Mouse (Mus musculus) adrenal gland, postnatal 10 days (tissue): ENCODE results near the gene Zfp511. TPM values are rescaled to one million over a fixed set of nuclear protein-coding genes. Genes with fewer than 3 reads are reported as not detected.
A peak's percentile ranks its signal among the peaks of the same experiment; 100 is the strongest.

ENCODE experiments used
- DNase-seq: peaks from one replicate; pipeline ENCODE4 v3.0.0; 2021; ENCODE audit warnings: mixed read lengths
- long read RNA-seq, 2 experiments: library from polyadenylated mRNA; stranded (forward); transcript quantifications; one replicate each; pipeline ENCODE4 v2.0.0; 2021
- total RNA-seq, 2 experiments: library from RNA; stranded (reverse); gene quantifications; 2 replicates each; pipeline ENCODE4 v1.2.3; 2021

Gene Zfp511
- total RNA-seq, result 10 to 100 TPM; 14.0 to 18.1 TPM
- long read RNA-seq, experiment 1, transcript Zfp511-201 (6 exons, 1,076 nt), result major isoform, 14 of 23 reads
- long read RNA-seq, experiment 1, partial matches to known transcripts, result 4 of 23 reads
- long read RNA-seq, experiment 1, other reads (novel, unspliced or antisense), result 4 of 23 reads
- long read RNA-seq, experiment 2, transcript Zfp511-201 (6 exons, 1,076 nt), result major isoform, 11 of 18 reads
- long read RNA-seq, experiment 2, partial matches to known transcripts, result 2 of 18 reads
- long read RNA-seq, experiment 2, other reads (novel, unspliced or antisense), result 2 of 18 reads

DNA sequence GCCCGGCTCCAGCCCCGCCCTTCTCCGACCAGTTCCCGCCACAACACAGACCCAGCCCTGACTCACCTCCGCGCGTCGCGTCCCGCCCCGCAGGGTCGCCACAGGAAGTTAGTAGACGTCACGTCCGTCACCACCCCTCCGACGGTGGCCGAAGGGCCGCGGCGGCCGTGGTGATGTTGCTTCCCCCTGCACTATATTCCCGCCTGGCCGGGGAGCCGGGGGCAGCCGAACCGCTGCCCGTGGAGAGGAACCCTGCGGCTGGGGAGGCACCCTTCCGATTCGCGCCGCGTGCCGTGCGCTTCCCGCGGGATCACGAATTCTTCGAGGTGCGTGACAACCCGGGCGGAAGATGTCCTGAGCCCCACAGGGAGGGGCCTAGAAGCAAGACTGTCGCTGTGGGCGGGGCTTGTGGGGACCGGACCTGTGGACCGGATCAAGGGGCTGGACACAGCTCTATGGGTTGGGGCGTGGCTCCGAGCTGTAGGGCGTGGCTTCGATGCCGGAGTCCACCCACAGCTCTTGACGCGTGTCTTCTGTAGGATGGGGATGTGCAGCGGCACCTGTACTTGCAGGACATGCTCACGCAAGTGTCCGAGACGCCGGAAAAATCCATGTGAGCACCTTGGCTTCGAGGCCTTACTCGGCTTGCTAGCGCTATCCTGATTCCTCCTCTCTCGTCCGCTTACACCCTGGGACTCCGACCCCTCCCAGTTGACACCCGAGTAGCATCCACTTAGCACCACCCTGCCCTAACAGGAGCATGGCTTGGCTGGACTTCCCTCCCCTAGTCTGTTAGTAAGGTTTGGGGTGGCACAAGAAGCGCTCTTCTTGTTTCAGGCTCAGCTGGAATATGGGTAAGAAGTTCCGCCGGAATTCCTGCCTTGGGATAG, at the start of gene Zfp511, which contains the start of gene Tubgcp2:
Zfp511 (plus strand) TSS at position 111 of the 890 bp plus-strand sequence.
Tubgcp2 (minus strand) TSS at position 389 of the 890 bp plus-strand sequence.
- peak; percentile 96 for DNase-seq

DNA sequence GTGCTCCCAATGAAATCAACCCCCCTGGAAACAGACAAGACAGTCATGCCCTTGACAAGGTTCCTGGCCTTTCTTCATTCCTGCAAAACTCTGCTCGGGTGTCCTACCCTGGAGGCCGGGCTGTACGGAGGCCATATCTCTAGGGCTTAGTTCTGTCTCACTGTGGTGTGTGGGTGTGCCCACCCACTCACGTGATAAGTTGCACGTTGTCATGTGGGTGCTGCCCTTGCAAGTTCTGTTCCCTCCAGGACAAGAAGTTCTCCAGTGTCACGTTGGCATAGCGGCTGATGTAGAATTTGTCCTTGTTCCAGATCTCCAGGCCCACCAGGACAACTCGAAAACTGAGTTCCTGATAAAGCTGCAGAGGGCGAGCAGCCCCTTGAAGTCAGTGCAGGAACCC, 47.9 kb upstream of the Zfp511 start:
- no peak for DNase-seq

GRCm38 (mm10) chr7:139990864-139991394, 45.3 kb upstream of the Zfp511 start:
- DNase-seq, result no peak

- DNase-seq, result peak; percentile 70
Observed at GRCm38 (mm10) chr7:139992406-139992805, 43.8 kb upstream of the Zfp511 start, which contains the start of gene Adam8. Adam8 (minus strand) TSS chr7:139992562.

GRCm38 (mm10) chr7:139993532-139993931, 42.7 kb upstream of the Zfp511 start:
- no peak for DNase-seq

DNA sequence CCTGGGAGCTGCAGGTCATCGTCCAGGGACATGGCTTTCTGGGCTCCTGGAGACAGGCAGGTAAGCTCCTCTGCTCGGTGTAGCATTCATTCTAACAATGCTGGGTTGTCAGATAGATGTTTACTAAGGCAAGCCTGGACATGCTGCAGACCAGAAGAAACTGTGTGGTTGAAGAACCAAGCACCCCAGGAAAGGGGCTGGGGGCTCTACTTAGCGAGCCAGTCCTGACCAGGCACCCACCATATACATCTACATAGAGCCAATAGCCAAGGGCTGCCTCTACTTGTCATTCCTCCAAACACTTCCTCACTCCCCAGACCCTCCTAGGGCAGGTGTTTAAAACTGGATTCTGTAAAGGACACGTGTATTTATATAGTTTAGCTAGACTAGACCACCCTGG, 42.0 kb upstream of the Zfp511 start:
- no peak for DNase-seq

DNA sequence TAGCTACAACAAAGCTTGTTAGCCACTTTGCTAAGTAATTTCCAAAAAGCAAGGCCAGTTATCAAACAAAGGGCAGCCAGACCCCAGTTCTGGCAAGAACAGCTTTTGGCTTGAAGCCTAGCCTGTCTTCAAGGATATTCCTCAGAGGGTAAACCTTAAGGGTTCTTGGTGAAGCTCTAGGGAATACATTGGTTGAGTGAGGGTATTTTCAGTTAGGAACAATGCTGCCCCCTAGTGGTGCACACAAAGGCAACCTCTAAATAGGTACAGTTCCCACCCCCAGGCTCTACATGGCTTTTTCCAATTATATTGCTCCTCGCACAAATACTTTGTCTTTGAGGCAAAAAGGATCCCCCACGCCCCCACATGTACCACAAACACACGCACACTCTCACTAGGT, 41.5 kb upstream of the Zfp511 start:
- DNase-seq, result peak; percentile 80

DNA sequence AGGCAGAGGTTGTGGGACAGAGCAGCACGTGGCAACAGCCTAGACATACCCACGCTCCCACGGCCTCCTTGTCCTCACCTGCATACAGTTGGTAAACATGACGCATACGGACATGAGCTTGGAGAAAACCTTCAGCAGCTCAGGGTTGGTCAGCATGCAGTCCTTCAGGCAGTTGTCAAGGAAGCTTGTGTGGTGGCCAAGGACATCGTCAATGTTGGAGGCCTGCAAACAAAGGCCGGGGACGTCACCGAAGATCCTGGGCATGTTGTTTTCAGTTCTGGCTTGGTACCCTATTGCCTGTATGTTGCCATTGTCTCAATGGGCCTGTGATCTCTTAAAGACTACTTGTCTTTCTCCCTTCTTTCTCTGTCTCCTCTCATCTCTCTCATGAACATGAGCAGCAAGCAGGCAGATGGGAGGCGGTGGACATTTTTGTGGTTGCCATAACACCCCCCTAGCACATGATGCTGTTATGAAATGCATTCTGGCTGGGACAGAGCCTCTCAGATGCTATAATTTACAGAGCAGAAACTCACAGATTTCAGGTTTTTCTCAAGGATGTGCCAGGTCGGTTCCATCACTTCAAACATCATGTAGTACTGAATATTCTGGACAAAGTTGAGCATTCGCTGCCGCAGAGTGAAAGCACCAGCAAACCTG, 37.4 kb upstream of the Zfp511 start:
- DNase-seq, result no peak

- DNase-seq, result no peak
Observed at GRCm38 (mm10) chr7:140001086-140001740, 35.0 kb upstream of the Zfp511 start.

- DNase-seq, result no peak
Observed at GRCm38 (mm10) chr7:140004666-140005065, 31.5 kb upstream of the Zfp511 start.

DNA sequence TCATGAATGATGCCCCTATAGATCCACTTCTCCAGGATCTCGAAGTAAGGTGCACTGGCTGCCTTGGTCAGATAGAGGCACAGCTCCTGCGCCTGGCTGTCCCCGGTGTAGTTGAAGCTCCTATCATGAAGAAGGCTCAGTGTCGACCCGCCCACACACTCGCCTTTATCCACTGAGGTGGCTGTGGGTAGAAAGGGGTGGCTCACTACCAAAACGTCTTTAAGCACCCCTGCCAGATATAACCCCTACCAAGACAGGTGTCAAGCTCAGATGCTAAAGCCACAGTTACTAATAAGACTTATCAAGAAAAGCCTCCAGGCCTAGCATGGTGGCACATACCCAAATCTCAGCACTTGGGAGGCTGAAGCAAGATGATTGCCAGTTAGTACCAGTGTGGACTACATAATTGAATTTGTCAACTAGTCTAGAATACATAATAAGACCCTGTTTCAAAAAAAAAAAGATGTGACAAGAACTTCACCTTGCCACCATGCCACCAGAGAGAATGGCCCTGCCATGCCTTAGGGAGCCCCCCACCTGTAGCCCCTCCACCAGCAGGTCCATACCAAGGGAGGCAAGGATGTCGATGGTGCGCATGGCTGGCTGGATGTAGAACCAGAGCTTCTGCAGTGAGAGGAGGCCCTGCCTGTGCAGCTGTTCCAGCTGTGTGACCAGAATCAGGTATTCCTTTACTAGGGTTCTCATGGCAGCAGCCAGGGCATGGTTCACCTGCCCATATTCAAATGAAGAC, 29.2 kb upstream of the Zfp511 start:
- no peak for DNase-seq

GRCm38 (mm10) chr7:140007781-140008180, 28.4 kb upstream of the Zfp511 start:
- DNase-seq, result no peak

GRCm38 (mm10) chr7:140011336-140011735, 24.9 kb upstream of the Zfp511 start:
- DNase-seq, result no peak

DNA sequence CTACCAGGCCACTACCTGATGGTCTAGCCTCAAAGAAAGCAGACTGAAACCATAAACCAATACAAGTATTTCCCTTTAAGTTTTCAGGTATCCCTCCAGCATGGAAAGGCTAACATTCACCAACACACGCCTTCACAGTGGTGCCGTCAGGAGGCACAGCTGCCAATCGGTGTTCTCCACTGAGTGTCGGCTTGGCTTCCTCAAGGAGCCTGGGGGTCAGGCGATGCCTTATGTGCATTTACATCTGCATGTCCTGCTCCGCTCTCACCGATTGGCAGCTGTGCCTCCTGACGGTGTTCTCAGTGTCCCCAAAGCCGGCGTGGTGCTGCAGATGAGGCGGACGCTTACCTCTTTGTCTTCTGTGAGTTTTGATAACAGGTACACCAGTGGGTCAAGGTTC, 4.4 kb upstream of the Zfp511 start:
- DNase-seq, result no peak

DNA sequence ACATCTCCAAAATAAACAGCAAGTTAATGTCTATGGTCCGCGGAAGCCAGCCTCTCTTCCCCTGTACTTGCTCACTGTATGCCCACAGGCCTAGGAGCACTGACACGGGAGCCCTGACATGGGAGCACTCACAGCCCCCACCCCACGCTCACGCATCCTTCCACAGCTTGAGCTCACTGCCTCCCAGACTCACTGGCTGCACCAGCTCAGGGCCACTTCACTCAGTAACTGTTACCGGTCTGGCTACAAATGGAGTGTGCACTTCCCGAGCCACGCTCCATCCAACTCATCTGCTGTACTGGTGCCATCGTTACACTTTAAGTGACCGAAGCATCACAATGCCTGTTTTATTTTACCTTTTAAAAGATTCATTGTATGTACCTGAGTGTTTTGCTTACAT, 3.8 kb upstream of the Zfp511 start:
- DNase-seq, result no peak

- no peak for DNase-seq
Observed at GRCm38 (mm10) chr7:140033386-140033785, 2.8 kb upstream of the Zfp511 start.

DNA sequence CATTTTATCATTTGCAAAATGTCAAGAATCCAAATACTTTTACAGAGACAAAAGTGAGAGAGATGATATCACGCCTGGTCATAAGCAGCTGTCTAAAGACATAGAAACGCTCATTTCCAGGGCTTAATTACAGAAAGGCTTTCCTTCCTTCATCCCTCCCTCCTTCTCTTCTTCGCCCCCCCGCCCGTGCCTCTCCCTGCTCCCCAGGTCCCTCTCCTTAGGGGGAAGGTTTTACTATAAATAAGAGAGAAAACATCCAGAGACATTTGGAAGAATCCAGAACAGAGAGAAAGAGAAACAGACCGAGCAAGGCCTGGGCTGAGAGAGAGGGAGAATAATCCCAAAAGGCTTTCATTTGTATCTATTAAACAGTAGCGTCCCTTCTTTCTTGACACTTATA, 735 bp upstream of the Zfp511 start:
- no peak for DNase-seq

DNA sequence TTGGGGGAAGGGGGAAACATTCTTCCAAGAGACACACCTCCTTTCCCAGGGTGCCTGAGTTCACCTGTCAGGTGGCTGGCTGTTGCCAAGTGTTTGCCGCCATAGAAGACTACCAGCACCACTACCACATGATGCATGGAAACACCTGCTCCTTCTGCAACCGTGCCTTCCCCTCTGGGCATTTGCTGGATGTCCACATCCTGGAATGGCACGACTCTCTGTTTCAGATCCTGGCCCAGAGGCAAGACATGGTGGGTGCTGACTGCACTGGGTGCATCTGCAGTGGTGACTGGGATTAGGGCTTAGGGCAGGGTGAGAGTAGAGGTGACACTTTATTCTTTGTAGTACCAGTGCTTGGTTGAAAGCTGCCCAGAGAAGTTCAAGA, 972 bp downstream of the Zfp511 start:
- DNase-seq, result no peak

- no peak for DNase-seq
Observed at GRCm38 (mm10) chr7:140042728-140043127, 6.5 kb downstream of the Zfp511 start.

GRCm38 (mm10) chr7:140045546-140045945, 9.4 kb downstream of the Zfp511 start:
- no peak for DNase-seq

DNA sequence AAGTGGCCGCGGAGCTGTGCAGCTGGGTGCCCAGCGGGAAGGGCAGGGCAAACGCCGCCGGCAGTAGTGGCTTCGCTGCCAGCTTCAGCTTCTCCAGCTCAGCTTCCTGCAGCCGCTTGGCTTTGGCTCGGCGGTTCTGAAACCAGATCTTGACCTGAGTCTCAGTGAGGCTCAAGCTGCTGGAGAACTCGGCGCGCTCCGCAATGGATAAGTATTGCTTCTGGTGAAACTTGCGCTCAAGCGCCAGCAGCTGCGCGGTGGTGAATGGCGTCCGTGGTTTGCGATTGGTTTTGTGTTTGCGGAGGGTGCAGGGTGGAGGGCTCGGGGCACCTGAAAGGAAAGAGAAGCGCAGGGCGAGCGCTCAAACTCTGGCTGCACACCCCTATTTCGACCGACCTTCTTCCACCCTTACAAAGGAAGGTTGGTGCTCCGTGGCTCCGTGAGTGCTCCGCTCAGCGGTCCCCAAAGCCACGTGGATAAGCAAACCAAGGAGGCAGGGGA, 11.7 kb downstream of the Zfp511 start:
- peak; percentile 25 for DNase-seq
